Mouse (Mus musculus) MEL (cell line): ENCODE results near the gene Daam2.

Experiments used
- BHLHE40 ChIP-seq: IDR thresholded peaks from 2 replicates; pipeline ENCODE4 v1.6.1; 2012; ENCODE audit warnings: low read depth, mild to moderate bottlenecking, inconsistent platforms, low read length, improper control_type of control experiment, borderline replicate concordance
- CTCF ChIP-seq, 3 experiments: IDR thresholded peaks in 2 of 3; conservative IDR thresholded peaks in 1 of 3; 2 replicates each; pipeline ENCODE4 v1.5.1; 2011 to 2012; ENCODE audit warnings: low read length in 3 of 3, low read depth in 2 of 3, mild to moderate bottlenecking in 2 of 3, improper control_type of control experiment in 1 of 3, inconsistent platforms in 1 of 3, mixed read lengths in 1 of 3, moderate library complexity in 1 of 3; ENCODE audit not compliant: control insufficient read depth in 1 of 3, insufficient read depth in 1 of 3, poor library complexity in 1 of 3, severe bottlenecking in 1 of 3
- EP300 ChIP-seq, 2 experiments: IDR thresholded peaks; 2 replicates each; pipeline ENCODE4 v1.6.1; 2011; ENCODE audit warnings: improper control_type of control experiment in 2 of 2, low read length in 2 of 2, low read depth in 1 of 2, mild to moderate bottlenecking in 1 of 2
- MAX ChIP-seq: IDR thresholded peaks from 2 replicates; pipeline ENCODE4 v1.6.1; 2011; ENCODE audit warnings: low read length, improper control_type of control experiment
- MAZ ChIP-seq: IDR thresholded peaks from 2 replicates; pipeline ENCODE4 v1.6.1; 2012; ENCODE audit warnings: low read depth, mild to moderate bottlenecking, inconsistent platforms, low read length, improper control_type of control experiment
- MEF2A ChIP-seq: IDR thresholded peaks from 2 replicates; pipeline ENCODE4 v1.6.1; 2014; ENCODE audit warnings: low read depth, mild to moderate bottlenecking, inconsistent platforms, low read length, improper control_type of control experiment; ENCODE audit not compliant: poor library complexity, insufficient replicate concordance, severe bottlenecking; ENCODE audit errors: extremely low read depth
- MXI1 ChIP-seq: IDR thresholded peaks from 2 replicates; pipeline ENCODE4 v1.6.1; 2011; ENCODE audit warnings: mild to moderate bottlenecking, low read depth, low read length, improper control_type of control experiment
- POLR2A ChIP-seq, 2 experiments: IDR thresholded peaks; 2 replicates each; pipeline ENCODE4 v1.6.1; 2011 to 2012; ENCODE audit warnings: low read length in 2 of 2, mild to moderate bottlenecking in 2 of 2, control low read depth in 1 of 2, improper control_type of control experiment in 1 of 2, low read depth in 1 of 2, moderate library complexity in 1 of 2; ENCODE audit not compliant: control insufficient read depth in 1 of 2, insufficient read depth in 1 of 2, poor library complexity in 1 of 2
- ZMIZ1 ChIP-seq: IDR thresholded peaks from 2 replicates; pipeline ENCODE4 v1.6.1; 2012; ENCODE audit warnings: low read depth, mild to moderate bottlenecking, inconsistent platforms, low read length, improper control_type of control experiment, moderate library complexity
- ZNF384 ChIP-seq: IDR thresholded peaks from 2 replicates; pipeline ENCODE4 v1.6.1; 2012; ENCODE audit warnings: low read depth, mild to moderate bottlenecking, inconsistent platforms, low read length, improper control_type of control experiment

GRCm38 (mm10) chr17:49562701-49563415 is 1.3 kb downstream of the Daam2 start:
- TF ChIP-seq ZMIZ1 (no peak), POLR2A (IDR thresholded peaks at IDR 0.05; ENCODE audit: control insufficient read depth in 1 of 2, insufficient read depth in 1 of 2, low read depth in 1 of 2, low read length in 2 of 2, poor library complexity in 1 of 2) (no peak), MEF2A (no peak), MAX (no peak), CTCF (IDR thresholded peaks at IDR 0.05 in 2 of 3, conservative IDR thresholded peaks at IDR 0.05 in 1 of 3; ENCODE audit: control insufficient read depth in 1 of 3, insufficient read depth in 1 of 3, low read depth in 2 of 3, low read length in 3 of 3, poor library complexity in 1 of 3, severe bottlenecking in 1 of 3) (no peak), ZNF384 (no peak), MXI1 (no peak), BHLHE40 (no peak), EP300 (IDR thresholded peaks at IDR 0.05; ENCODE audit: low read depth in 1 of 2, low read length in 2 of 2) (no peak), MAZ (no peak)
